ENCODE assay signal across 20 mouse cellular contexts in the genomic region with DNA sequence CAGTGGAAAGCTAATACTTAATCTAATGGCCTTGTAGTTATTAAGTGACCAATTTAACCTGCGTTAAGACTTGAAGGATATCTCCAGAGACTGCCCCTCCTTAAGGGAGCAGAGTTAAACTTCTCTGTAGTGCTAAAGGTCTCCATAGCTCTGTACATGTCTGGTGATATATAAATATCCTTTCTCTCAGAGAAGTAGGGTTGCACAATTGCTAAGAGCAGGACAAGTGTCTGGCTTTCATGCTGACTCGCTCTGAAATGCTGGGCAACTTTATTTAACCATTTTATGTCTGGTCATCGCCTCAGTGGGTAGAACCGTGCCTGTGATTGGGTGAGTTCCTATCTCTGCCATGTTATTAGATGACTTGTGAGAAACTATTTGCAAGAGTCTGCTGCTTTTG. TPM values are rescaled to one million over a fixed set of nuclear protein-coding genes. Genes with fewer than 3 reads are reported as not detected.
DNase-seq lines count a peak whose midpoint lies in the region; ATAC-seq and TF ChIP-seq lines count a peak whose summit lies in the region.
"Had no signal": no experiment of that assay in that cellular context is flagged by ENCODE, and none has a peak within 500 bp of the region (broad histone marks: within the 10 kb centered on the region; RNA-seq: fewer than 3 reads in every experiment).

No protein-coding gene starts in this region.

- peak overlapping the region; percentile 77 for H3K27ac ChIP-seq in kidney, embryonic 15.5 days
- peak overlapping the region; percentile 34 for H3K27ac ChIP-seq in macrophage
- no peak overlapping the region for H3K27ac ChIP-seq in left cerebral cortex, adult 2 months
- H3K27ac ChIP-seq: embryonic facial prominence, embryonic 15.5 days; hindbrain, embryonic 15.5 days; limb, embryonic 13.5 days; liver, embryonic 15.5 days; neural tube, embryonic 12.5 days had no signal

- H3K4me3 ChIP-seq in kidney, embryonic 15.5 days (replicated peaks): no peak overlapping the region
- H3K4me3 ChIP-seq in macrophage (ENCODE audit: inconsistent target): no peak overlapping the region
- no peak overlapping the region for H3K4me3 ChIP-seq in left cerebral cortex, adult 2 months
- H3K4me3 ChIP-seq: embryonic facial prominence, embryonic 15.5 days; heart, embryonic 12.5 days; hindbrain, embryonic 15.5 days; limb, embryonic 13.5 days; liver, embryonic 15.5 days; neural tube, embryonic 12.5 days had no signal

- peak overlapping the region; percentile 29; the same call in 1 of the 2 replicates for H3K4me2 ChIP-seq in kidney, embryonic 15.5 days
- H3K4me2 ChIP-seq: embryonic facial prominence, embryonic 15.5 days; heart, embryonic 12.5 days; hindbrain, embryonic 15.5 days; limb, embryonic 13.5 days; liver, embryonic 15.5 days; neural tube, embryonic 12.5 days had no signal

- no peak for TF ChIP-seq CTCF in left cerebral cortex, adult 2 months (IDR thresholded peaks at IDR 0.05)

- no peaks in the 10 kb centered on the region for H3K9me3 ChIP-seq in kidney, embryonic 15.5 days (replicated peaks)
- H3K9me3 ChIP-seq: embryonic facial prominence, embryonic 15.5 days; heart, embryonic 12.5 days; hindbrain, embryonic 15.5 days; limb, embryonic 13.5 days; liver, embryonic 15.5 days; neural tube, embryonic 12.5 days had no signal

- H3K36me3 ChIP-seq in kidney, embryonic 15.5 days: 0 out of 2 replicates have a peak, but pooled peaks cover 5% of the 10 kb centered on the region
- no peaks in the 10 kb centered on the region for H3K36me3 ChIP-seq in macrophage (ENCODE audit: inconsistent target)
- H3K36me3 ChIP-seq: embryonic facial prominence, embryonic 15.5 days; heart, embryonic 12.5 days; hindbrain, embryonic 15.5 days; limb, embryonic 13.5 days; liver, embryonic 15.5 days; neural tube, embryonic 12.5 days had no signal

- no peaks in the 10 kb centered on the region for H3K79me2 ChIP-seq in macrophage (ENCODE audit: inconsistent target)

- H3K27me3 ChIP-seq in kidney, embryonic 15.5 days: no peaks in the 10 kb centered on the region
- H3K27me3 ChIP-seq: embryonic facial prominence, embryonic 15.5 days; heart, embryonic 12.5 days; limb, embryonic 13.5 days; liver, embryonic 15.5 days had no signal

- intact Hi-C loops in left cerebral cortex, adult 2 months (cut with DNase I): no loop called here

- WGBS in kidney, embryonic 15.5 days: 60% methylated on average over 4 of the region's 4 CpGs
- whole genome bisulfite sequencing in macrophage (ENCODE audit: missing documents): 51% methylated on average over 4 of the region's 4 CpGs

- DNase-seq in kidney, adult 8-10 months: no peak
- DNase-seq in lung, postnatal 25 days (ENCODE audit: low spot score): peak; percentile 48
- no peak for DNase-seq in lung, postnatal 14 days
- DNase-seq in gastrocnemius, adult 18-20 months (ENCODE audit: low spot score): no peak
- no peak for DNase-seq in left cerebral cortex, adult 2 months (ENCODE audit: extremely low spot score in 1 of 2, low spot score in 2 of 2)
- no peak for DNase-seq in T-cell, adult 2 months (ENCODE audit: low spot score)
- DNase-seq: cerebellum, postnatal 14 days; embryo, embryonic 11 days; heart, postnatal 36 days; kidney, postnatal 10 days; right cerebral cortex, postnatal 14 days; thymus, postnatal 4 days had no signal

- peaks cover 92% of the 10 kb centered on the region for H3K4me1 ChIP-seq in kidney, embryonic 15.5 days

- no peak overlapping the region for H3K9ac ChIP-seq in kidney, embryonic 15.5 days
- H3K9ac ChIP-seq: embryonic facial prominence, embryonic 15.5 days; heart, embryonic 12.5 days; hindbrain, embryonic 15.5 days; limb, embryonic 13.5 days; liver, embryonic 15.5 days; neural tube, embryonic 12.5 days had no signal

- ATAC-seq in kidney, embryonic 15.5 days (replicated peaks; ENCODE audit: low FRiP score): peak; percentile 57

RNA-seq across cellular contexts. Expression of gene Lhfpl2, which starts 36.6 kb away (rescaled TPM):
- 87.7 and 89.1 TPM in 2 replicates for polyA plus RNA-seq in kidney, embryonic 15.5 days (2015; fragmentation: Nextera tagmentation; extraction: Ambion mirVana)
- 100 to 1,000 TPM in 5 of 26 experiments, 10 to 100 TPM in 19, 1 to 10 TPM in 2; 4.9 to 310 (median 44.4) TPM for total RNA-seq in macrophage (2018; cell fraction: chromatin; rRNA removed)
- total RNA-seq in macrophage (2018; cell fraction: cytosol; rRNA removed): 100 to 1,000 TPM in 12 of 26 experiments, 10 to 100 TPM in 14; 36.5 to 198 (median 70.7) TPM
- 100 to 1,000 TPM in 11 of 26 experiments, 10 to 100 TPM in 15; 16.9 to 315 (median 82.9) TPM for total RNA-seq in macrophage (2018; cell fraction: nucleus; rRNA removed)
- 110 to 144 TPM (median 137 TPM) in 3 replicates for polyA plus RNA-seq in macrophage (2018)
- total RNA-seq in gastrocnemius, adult 18-20 months (2021): 1 to 10 TPM; 1.5 to 4.6 TPM
- total RNA-seq in left cerebral cortex, adult 2 months (2021): 10 to 100 TPM; 12.5 to 15.9 TPM
